Mouse (Mus musculus): ENCODE measurements around the gene Zfp790. TPM values are rescaled to one million over a fixed set of nuclear protein-coding genes. Genes with fewer than 3 reads are reported as not detected.

Zfp790 gene
- 6.7 TPM for polyA plus RNA-seq (2017; shearing (Covaris generic))

GRCm38 (mm10) chr7:29815910-29816429 is at the start of gene Zfp790:
Zfp790 (plus strand) TSS chr7:29816114.

GRCm38 (mm10) chr7:29768090-29768900 is 47.6 kb upstream of the Zfp790 start, which contains the start of gene Zfp84:
Zfp84 (plus strand) TSS chr7:29768552.

GRCm38 (mm10) chr7:29783871-29784551 is 31.9 kb upstream of the Zfp790 start, which contains the start of gene Zfp30:
Zfp30 (plus strand) TSS chr7:29783998.

GRCm38 (mm10) chr7:29853219-29853842 is 37.4 kb downstream of the Zfp790 start, which contains the start of gene Zfp940:
Zfp940 (minus strand) TSS chr7:29853669.

GRCm38 (mm10) chr7:29859532-29860517 is 43.9 kb downstream of the Zfp790 start, which contains the start of gene Zfp420:
Zfp420 (plus strand) TSS chr7:29859979.

Other genes with a start within 250 kb of the Zfp790 start
- gene Catsperg2, start 89.1 kb upstream of the Zfp790 start, polyA plus RNA-seq (2017; shearing (Covaris generic)): not detected
- gene Zfp84, start 47.6 kb upstream of the Zfp790 start, polyA plus RNA-seq (2017; shearing (Covaris generic)): 13.2 TPM
- gene Zfp30, start 32.1 kb upstream of the Zfp790 start, polyA plus RNA-seq (2017; shearing (Covaris generic)): not detected
- 2.5 TPM for gene Zfp940, start 37.6 kb downstream of the Zfp790 start, polyA plus RNA-seq (2017; shearing (Covaris generic))
- 8.2 TPM for gene Zfp420, start 43.9 kb downstream of the Zfp790 start, polyA plus RNA-seq (2017; shearing (Covaris generic))
- 2.1 TPM for gene Zfp27, start 90.5 kb downstream of the Zfp790 start, polyA plus RNA-seq (2017; shearing (Covaris generic))
- gene Zfp383, start 92.1 kb downstream of the Zfp790 start, polyA plus RNA-seq (2017; shearing (Covaris generic)): 0.51 TPM
- gene Zfp74, start 138.0 kb downstream of the Zfp790 start, polyA plus RNA-seq (2017; shearing (Covaris generic)): 4.2 TPM
- 5.6 TPM for gene Zfp568, start 167.8 kb downstream of the Zfp790 start, polyA plus RNA-seq (2017; shearing (Covaris generic))
- gene Zfp14, start 235.3 kb downstream of the Zfp790 start, polyA plus RNA-seq (2017; shearing (Covaris generic)): 1.2 TPM